Mouse (Mus musculus): ENCODE results near the gene Ncoa7. TPM values are rescaled to one million over a fixed set of nuclear protein-coding genes. Genes with fewer than 3 reads are reported as not detected.

Gene Ncoa7
- polyA plus RNA-seq, 1 experiment from 2014 or later = 11.3 TPM

- H3K4me1 ChIP-seq (replicated peaks) = peaks cover 3% of the 10 kb centered on the region; the same call in 1 of the 2 replicates
- no peaks in the 10 kb centered on the region for H3K27me3 ChIP-seq
- no peak for ATAC-seq
- 87% methylated on average over 3 of the region's 3 CpGs for WGBS
- H3K4me2 ChIP-seq (replicated peaks) = no peak overlapping the region
- no peak overlapping the region for H3K4me3 ChIP-seq (replicated peaks)
- H3K9me3 ChIP-seq = no peaks in the 10 kb centered on the region; the same call in 1 of the 2 replicates
- no peak overlapping the region for H3K9ac ChIP-seq (replicated peaks)
- H3K36me3 ChIP-seq = 0 out of 2 replicates have a peak, but pooled peaks cover 3% of the 10 kb centered on the region
- no peak overlapping the region for H3K27ac ChIP-seq
Measured at GRCm38 (mm10) chr10:30778240-30778639, 24.9 kb downstream of the Ncoa7 start.

GRCm38 (mm10) chr10:30775987-30776386 is 27.1 kb downstream of the Ncoa7 start:
- ATAC-seq = peak; percentile 73; the same call in 1 of the 2 replicates
- Histone ChIP-seq H3K27ac (peak overlapping the region; percentile 47; the same call in 1 of the 2 replicates), H3K27me3 (no peaks in the 10 kb centered on the region), H3K9me3 (no peaks in the 10 kb centered on the region; the same call in 1 of the 2 replicates), H3K4me1 (replicated peaks) (peaks cover 3% of the 10 kb centered on the region; the same call in 1 of the 2 replicates), H3K9ac (replicated peaks) (no peak overlapping the region), H3K36me3 (no peaks in the 10 kb centered on the region), H3K4me2 (replicated peaks) (no peak overlapping the region), H3K4me3 (replicated peaks) (no peak overlapping the region)
- 76% methylated on average over 2 of the region's 2 CpGs for WGBS

- ATAC-seq = peak; percentile 82; the same call in 1 of the 2 replicates
- WGBS = 65% methylated on average over 5 of the region's 5 CpGs
Measured at GRCm38 (mm10) chr10:30775568-30775967, 27.6 kb downstream of the Ncoa7 start.

GRCm38 (mm10) chr10:30774396-30774795 is 28.7 kb downstream of the Ncoa7 start:
- H3K27me3 ChIP-seq = no peaks in the 10 kb centered on the region
- no peak overlapping the region for H3K4me3 ChIP-seq (replicated peaks)
- peaks cover 3% of the 10 kb centered on the region; the same call in 1 of the 2 replicates for H3K4me1 ChIP-seq (replicated peaks)
- H3K9me3 ChIP-seq = no peaks in the 10 kb centered on the region
- H3K36me3 ChIP-seq = no peaks in the 10 kb centered on the region
- no peak for ATAC-seq
- no peak overlapping the region for H3K9ac ChIP-seq (replicated peaks)
- no peak overlapping the region for H3K4me2 ChIP-seq (replicated peaks)
- H3K27ac ChIP-seq = no peak overlapping the region
- WGBS = 95% methylated on average over 2 of the region's 2 CpGs

More at GRCm38 (mm10) chr10:30775568-30775967, 27.6 kb downstream of the Ncoa7 start:
- Histone ChIP-seq H3K4me1 (replicated peaks) (peaks cover 3% of the 10 kb centered on the region; the same call in 1 of the 2 replicates), H3K27me3 (no peaks in the 10 kb centered on the region), H3K9me3 (no peaks in the 10 kb centered on the region), H3K36me3 (no peaks in the 10 kb centered on the region), H3K4me2 (replicated peaks) (no peak overlapping the region), H3K27ac (no peak overlapping the region), H3K4me3 (replicated peaks) (no peak overlapping the region), H3K9ac (replicated peaks) (no peak overlapping the region)

- Histone ChIP-seq H3K27me3 (no peaks in the 10 kb centered on the region), H3K9me3 (no peaks in the 10 kb centered on the region), H3K4me3 (replicated peaks) (no peak overlapping the region), H3K4me2 (replicated peaks) (no peak overlapping the region), H3K9ac (replicated peaks) (no peak overlapping the region), H3K36me3 (no peaks in the 10 kb centered on the region), H3K27ac (no peak overlapping the region), H3K4me1 (replicated peaks) (peaks cover 3% of the 10 kb centered on the region; the same call in 1 of the 2 replicates)
- WGBS = 66% methylated on average over 5 of the region's 5 CpGs
- no peak for ATAC-seq
Measured at GRCm38 (mm10) chr10:30773181-30773580, 29.9 kb downstream of the Ncoa7 start.

- H3K27me3 ChIP-seq = no peaks in the 10 kb centered on the region
- WGBS = 84% methylated on average over 5 of the region's 5 CpGs
- no peak overlapping the region for H3K4me3 ChIP-seq (replicated peaks)
- no peak overlapping the region for H3K4me2 ChIP-seq (replicated peaks)
- H3K27ac ChIP-seq = no peak overlapping the region
- H3K9me3 ChIP-seq = no peaks in the 10 kb centered on the region
- H3K36me3 ChIP-seq = no peaks in the 10 kb centered on the region
- ATAC-seq = no peak
- peaks cover 3% of the 10 kb centered on the region; the same call in 1 of the 2 replicates for H3K4me1 ChIP-seq (replicated peaks)
- no peak overlapping the region for H3K9ac ChIP-seq (replicated peaks)
Measured at GRCm38 (mm10) chr10:30771417-30772158, 31.5 kb downstream of the Ncoa7 start.

GRCm38 (mm10) chr10:30768820-30769219 is 34.3 kb downstream of the Ncoa7 start:
- H3K36me3 ChIP-seq = peaks cover 3% of the 10 kb centered on the region; the same call in 1 of the 2 replicates
- 88% methylated on average over 1 of the region's 1 CpGs for WGBS
- no peaks in the 10 kb centered on the region for H3K27me3 ChIP-seq
- no peak overlapping the region for H3K4me3 ChIP-seq (replicated peaks)
- H3K9ac ChIP-seq (replicated peaks) = no peak overlapping the region
- H3K27ac ChIP-seq = no peak overlapping the region
- no peak for ATAC-seq
- H3K4me2 ChIP-seq (replicated peaks) = no peak overlapping the region
- no peaks in the 10 kb centered on the region for H3K9me3 ChIP-seq
- H3K4me1 ChIP-seq (replicated peaks) = no peaks in the 10 kb centered on the region

GRCm38 (mm10) chr10:30768250-30768649 is 34.9 kb downstream of the Ncoa7 start:
- Histone ChIP-seq H3K27ac (no peak overlapping the region), H3K4me3 (replicated peaks) (no peak overlapping the region), H3K27me3 (no peaks in the 10 kb centered on the region), H3K9me3 (no peaks in the 10 kb centered on the region), H3K36me3 (peaks cover 3% of the 10 kb centered on the region; the same call in 1 of the 2 replicates), H3K4me1 (replicated peaks) (no peaks in the 10 kb centered on the region), H3K9ac (replicated peaks) (no peak overlapping the region), H3K4me2 (replicated peaks) (no peak overlapping the region)
- WGBS = 90% methylated on average over 3 of the region's 3 CpGs
- ATAC-seq = no peak

- 85% methylated on average over 8 of the region's 8 CpGs for WGBS
- ATAC-seq = no peak
Measured at GRCm38 (mm10) chr10:30763179-30763770, 39.9 kb downstream of the Ncoa7 start.

GRCm38 (mm10) chr10:30762284-30762964 is 40.7 kb downstream of the Ncoa7 start:
- WGBS = 66% methylated on average over 4 of the region's 4 CpGs
- H3K27me3 ChIP-seq = no peaks in the 10 kb centered on the region

More at GRCm38 (mm10) chr10:30763179-30763770, 39.9 kb downstream of the Ncoa7 start:
- 0 out of 2 replicates have a peak, but pooled peaks cover 3% of the 10 kb centered on the region for H3K4me1 ChIP-seq (replicated peaks)
- H3K4me2 ChIP-seq (replicated peaks) = no peak overlapping the region
- no peaks in the 10 kb centered on the region for H3K27me3 ChIP-seq
- H3K36me3 ChIP-seq = peaks cover 3% of the 10 kb centered on the region; the same call in 1 of the 2 replicates
- no peak overlapping the region for H3K27ac ChIP-seq
- no peak overlapping the region for H3K9ac ChIP-seq (replicated peaks)
- no peaks in the 10 kb centered on the region for H3K9me3 ChIP-seq
- no peak overlapping the region for H3K4me3 ChIP-seq (replicated peaks)

GRCm38 (mm10) chr10:30759360-30760147 is 43.6 kb downstream of the Ncoa7 start:
- Histone ChIP-seq H3K4me1 (replicated peaks) (0 out of 2 replicates have a peak, but pooled peaks cover 3% of the 10 kb centered on the region), H3K9ac (replicated peaks) (no peak overlapping the region), H3K27ac (no peak overlapping the region), H3K27me3 (no peaks in the 10 kb centered on the region), H3K36me3 (no peaks in the 10 kb centered on the region), H3K4me3 (replicated peaks) (no peak overlapping the region), H3K4me2 (replicated peaks) (no peak overlapping the region), H3K9me3 (no peaks in the 10 kb centered on the region)
- no peak for ATAC-seq
- WGBS = 81% methylated on average over 8 of the region's 8 CpGs

More at GRCm38 (mm10) chr10:30762284-30762964, 40.7 kb downstream of the Ncoa7 start:
- H3K4me2 ChIP-seq (replicated peaks) = no peak overlapping the region
- peaks cover 3% of the 10 kb centered on the region; the same call in 1 of the 2 replicates for H3K36me3 ChIP-seq
- H3K27ac ChIP-seq = no peak overlapping the region
- no peak overlapping the region for H3K4me3 ChIP-seq (replicated peaks)
- H3K9me3 ChIP-seq = no peaks in the 10 kb centered on the region
- no peak overlapping the region for H3K9ac ChIP-seq (replicated peaks)
- ATAC-seq = peak; percentile 50; the same call in 1 of the 2 replicates
- H3K4me1 ChIP-seq (replicated peaks) = 0 out of 2 replicates have a peak, but pooled peaks cover 3% of the 10 kb centered on the region
